In the genomic region with DNA sequence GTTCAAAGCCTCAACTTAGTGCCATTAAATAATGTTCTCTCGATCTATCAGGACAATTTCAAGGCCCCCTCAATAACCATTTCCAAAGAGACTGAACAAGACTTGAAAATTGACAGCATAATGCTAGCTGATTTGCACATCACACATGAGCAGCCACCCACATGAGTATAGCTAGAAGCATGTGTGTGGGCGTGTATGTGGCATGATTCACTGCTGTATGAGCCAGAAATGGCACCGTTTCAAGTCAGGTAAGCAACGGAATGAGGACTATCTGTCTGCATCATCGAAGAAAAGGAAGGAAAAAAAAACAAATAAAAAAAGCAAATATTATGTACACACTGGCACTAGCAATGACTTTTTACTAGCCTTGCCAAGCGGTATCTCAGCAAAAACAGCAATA, we compare ENCODE assay signal across 8 mouse cellular contexts. TPM values are rescaled to one million over a fixed set of nuclear protein-coding genes. Genes with fewer than 3 reads are reported as not detected.
DNase-seq lines count a peak whose midpoint lies in the region; ATAC-seq and TF ChIP-seq lines count a peak whose summit lies in the region.

No protein-coding gene starts in this region.

- TF ChIP-seq POLR2A in heart, adult 2 months (IDR thresholded peaks at IDR 0.05; ENCODE audit: insufficient read depth, low read depth, low read length) = no peak
- TF ChIP-seq POLR2A in CH12.LX (IDR thresholded peaks at IDR 0.05; ENCODE audit: low read depth, low read length) = no peak

- no peaks in the 10 kb centered on the region for H3K27me3 ChIP-seq in heart, embryonic 13.5 days (replicated peaks)
- no peaks in the 10 kb centered on the region for H3K27me3 ChIP-seq in heart, adult 2 months (ENCODE audit: control insufficient read depth, insufficient read depth, low read length)
- H3K27me3 ChIP-seq in CH12.LX (replicated peaks) = no peaks in the 10 kb centered on the region
- no peaks in the 10 kb centered on the region for H3K27me3 ChIP-seq in forebrain, embryonic 15.5 days
- 0 out of 2 replicates have a peak, but pooled peaks cover 4% of the 10 kb centered on the region for H3K27me3 ChIP-seq in limb, embryonic 15.5 days

- TF ChIP-seq RAD21 in CH12.LX (IDR thresholded peaks at IDR 0.05; ENCODE audit: low read depth, low read length) = no peak

- no peak for TF ChIP-seq CTCF in heart, adult 2 months (IDR thresholded peaks at IDR 0.05)
- TF ChIP-seq CTCF in CH12.LX (conservative IDR thresholded peaks at IDR 0.05 in 1 of 2, IDR thresholded peaks at IDR 0.05 in 1 of 2; ENCODE audit: low read depth in 2 of 2, low read length in 2 of 2) = no peak

- intact Hi-C loops in heart, adult 2 months (cut with DNase I) = no loop called here

- no peak for DNase-seq in heart, adult 2 months
- peak; percentile 25 for DNase-seq in CH12.LX (ENCODE audit: extremely low read depth)
- DNase-seq in ovary, adult 18-20 months (ENCODE audit: low spot score) = no peak
- no peak for DNase-seq in adrenal gland, adult 8-10 months

- H3K36me3 ChIP-seq in heart, embryonic 13.5 days = no peaks in the 10 kb centered on the region
- no peaks in the 10 kb centered on the region for H3K36me3 ChIP-seq in heart, adult 2 months (ENCODE audit: control insufficient read depth, insufficient read depth, low read length)
- H3K36me3 ChIP-seq in CH12.LX (replicated peaks in 1 of 2; ENCODE audit: control insufficient read depth in 1 of 2, insufficient read depth in 1 of 2, low read length in 1 of 2) = no peaks in the 10 kb centered on the region
- no peaks in the 10 kb centered on the region for H3K36me3 ChIP-seq in forebrain, embryonic 15.5 days
- no peaks in the 10 kb centered on the region for H3K36me3 ChIP-seq in limb, embryonic 15.5 days

- no peaks in the 10 kb centered on the region for H3K9me3 ChIP-seq in heart, embryonic 13.5 days
- H3K9me3 ChIP-seq in CH12.LX (replicated peaks; ENCODE audit: low read length) = no peaks in the 10 kb centered on the region
- no peaks in the 10 kb centered on the region for H3K9me3 ChIP-seq in forebrain, embryonic 15.5 days
- no peaks in the 10 kb centered on the region for H3K9me3 ChIP-seq in limb, embryonic 15.5 days

- in situ Hi-C loops in CH12.LX (cut with MboI; ENCODE audit: low pct_ligation_motif_present, low pct_unique_long_range_greater_than_20kb, low sequenced_read_pairs) = no loop called here

- peaks cover 9% of the 10 kb centered on the region; the same call in 1 of the 2 replicates for H3K4me1 ChIP-seq in heart, embryonic 13.5 days
- no peaks in the 10 kb centered on the region; the same call in 1 of the 2 replicates for H3K4me1 ChIP-seq in heart, adult 2 months (ENCODE audit: control insufficient read depth, insufficient read depth, low read length)
- H3K4me1 ChIP-seq in CH12.LX (ENCODE audit: control insufficient read depth in 1 of 2, insufficient read depth in 2 of 2) = no peaks in the 10 kb centered on the region
- H3K4me1 ChIP-seq in forebrain, embryonic 15.5 days = peaks cover 33% of the 10 kb centered on the region
- H3K4me1 ChIP-seq in limb, embryonic 15.5 days = no peaks in the 10 kb centered on the region

- H3K4me3 ChIP-seq in heart, embryonic 13.5 days = no peak overlapping the region
- H3K4me3 ChIP-seq in heart, adult 2 months = no peak overlapping the region
- H3K4me3 ChIP-seq in CH12.LX (replicated peaks in 1 of 3; ENCODE audit: low read depth in 2 of 3, low read length in 2 of 3, poor library complexity in 1 of 3) = peak overlapping the region in 1 of 3 experiments; percentile 13
- peak overlapping the region; percentile 52 for H3K4me3 ChIP-seq in forebrain, embryonic 15.5 days
- no peak overlapping the region for H3K4me3 ChIP-seq in limb, embryonic 15.5 days

- H3K27ac ChIP-seq in heart, embryonic 13.5 days (replicated peaks) = no peak overlapping the region
- no peak overlapping the region for H3K27ac ChIP-seq in heart, adult 2 months
- no peak overlapping the region for H3K27ac ChIP-seq in CH12.LX (ENCODE audit: insufficient read depth, low read depth)
- no peak overlapping the region for H3K27ac ChIP-seq in forebrain, embryonic 15.5 days (replicated peaks)
- no peak overlapping the region for H3K27ac ChIP-seq in limb, embryonic 15.5 days

- H3K4me2 ChIP-seq in heart, embryonic 13.5 days = peak overlapping the region; percentile 11; the same call in 1 of the 2 replicates
- H3K4me2 ChIP-seq in CH12.LX (ENCODE audit: insufficient read depth, low read depth, poor library complexity, severe bottlenecking) = peak overlapping the region; percentile 13; the same call in 1 of the 2 replicates
- peak overlapping the region; percentile 53 for H3K4me2 ChIP-seq in forebrain, embryonic 15.5 days (replicated peaks)
- 0 out of 2 replicates have a peak overlapping the region, but pooled peaks have one; percentile 57 for H3K4me2 ChIP-seq in limb, embryonic 15.5 days

- ATAC-seq in heart, embryonic 13.5 days (ENCODE audit: extremely low read depth, insufficient number of reproducible peaks, low FRiP score, low TSS enrichment) = no peak
- no peak for ATAC-seq in forebrain, embryonic 15.5 days (replicated peaks)
- ATAC-seq in limb, embryonic 15.5 days (ENCODE audit: insufficient number of reproducible peaks, low FRiP score, low TSS enrichment, low read depth) = no peak
- ATAC-seq in granulocyte monocyte progenitor cell, adult 5-6 weeks (replicated peaks; ENCODE audit: poor library complexity, severe bottlenecking) = no peak

- 67% methylated on average over 6 of the region's 6 CpGs for WGBS in heart, embryonic 13.5 days
- 57% methylated on average over 6 of the region's 6 CpGs for WGBS in heart, adult 2 months
- WGBS in forebrain, embryonic 15.5 days = 40% methylated on average over 6 of the region's 6 CpGs
- 53% methylated on average over 6 of the region's 6 CpGs for WGBS in limb, embryonic 15.5 days

- H3K9ac ChIP-seq in heart, embryonic 13.5 days = no peak overlapping the region
- H3K9ac ChIP-seq in heart, adult 2 months (ENCODE audit: low read depth, low read length) = no peak overlapping the region
- no peak overlapping the region for H3K9ac ChIP-seq in CH12.LX (ENCODE audit: insufficient read depth, low read depth)
- no peak overlapping the region for H3K9ac ChIP-seq in forebrain, embryonic 15.5 days (replicated peaks)
- no peak overlapping the region for H3K9ac ChIP-seq in limb, embryonic 15.5 days

- no peaks in the 10 kb centered on the region for H3K79me2 ChIP-seq in heart, adult 2 months (replicated peaks; ENCODE audit: control insufficient read depth, insufficient read depth, low read length)
- no peaks in the 10 kb centered on the region for H3K79me2 ChIP-seq in CH12.LX (replicated peaks; ENCODE audit: control insufficient read depth, extremely low read depth, insufficient read depth, poor library complexity, severe bottlenecking)

- dilution Hi-C loops in CH12.LX (cut with MboI; ENCODE audit: extremely low pct_ligation_motif_present, extremely low pct_unique_long_range_greater_than_20kb, low sequenced_read_pairs) = no loop called here

- no peak for TF ChIP-seq EP300 in heart, adult 2 months (IDR thresholded peaks at IDR 0.05; ENCODE audit: insufficient read depth, low read depth, low read length)
- TF ChIP-seq EP300 in CH12.LX (IDR thresholded peaks at IDR 0.05; ENCODE audit: low read length) = no peak

TF ChIP-seq in CH12.LX, 34 proteins besides CTCF, POLR2A, EP300 and RAD21:
- 0 out of 2 replicates have a peak, but pooled peaks have one; percentile 16 for TF ChIP-seq MYC (IDR thresholded peaks at IDR 0.05; ENCODE audit: low read depth, low read length)
- no peak for TF ChIP-seq CHD1 (IDR thresholded peaks at IDR 0.05; ENCODE audit: low read depth, low read length)
- TF ChIP-seq MXI1 (IDR thresholded peaks at IDR 0.05; ENCODE audit: low read depth, low read length) = 0 out of 2 replicates have a peak, but pooled peaks have one; percentile 34
- no peak for TF ChIP-seq ZMIZ1 (IDR thresholded peaks at IDR 0.05; ENCODE audit: low read depth, low read length)
- no peak for TF ChIP-seq SMC3 (IDR thresholded peaks at IDR 0.05; ENCODE audit: low read depth, low read length)

RNA-seq across cellular contexts. Expression of a gene that starts 32.5 kb away (rescaled TPM):
- polyA plus RNA-seq in heart, embryonic 13.5 days (2015; fragmentation: Nextera tagmentation; extraction: Ambion mirVana) = 10.3 and 10.7 TPM in 2 replicates
- total RNA-seq in heart, adult 2 months (2021) = 10 to 100 TPM; 14.5 to 15.9 TPM
- polyA plus RNA-seq in heart, adult 2 months (2012; rRNA removed) = 6.8 and 12.3 TPM in 2 replicates
- total RNA-seq in CH12.LX (2012; rRNA removed) (0.42 and 0.64 TPM in 2 replicates), CH12.LX (2014; rRNA removed) (0.39 and 0.58 TPM in 2 replicates)
- polyA plus RNA-seq in CH12.LX (2012; ENCODE audit: insufficient read length, low read depth) = 0.73 and 0.95 TPM in 2 replicates
- polyA plus RNA-seq in forebrain, embryonic 15.5 days (2015; fragmentation: Nextera tagmentation; extraction: Ambion mirVana) = 41.7 and 46.0 TPM in 2 replicates
- polyA plus RNA-seq in limb, embryonic 15.5 days (2015; fragmentation: Nextera tagmentation; extraction: Ambion mirVana) = 19.6 and 22.3 TPM in 2 replicates
- total RNA-seq in granulocyte monocyte progenitor cell, adult 5-6 weeks (2014; fragmentation: Nextera tagmentation) = 0.13 and 5.2 TPM in 2 replicates
- 1.2 and 2.8 TPM in 2 replicates for total RNA-seq in granulocyte monocyte progenitor cell, adult 5-6 weeks (2017)
- total RNA-seq in adrenal gland, adult 8-10 months (2022) = 10 to 100 TPM; 12.3 to 22.5 (median 16.1) TPM
